Mouse (Mus musculus) midbrain, embryonic 14.5 days (tissue): ENCODE measurements around the gene Zfp146. TPM values are rescaled to one million over a fixed set of nuclear protein-coding genes. Genes with fewer than 3 reads are reported as not detected.
A peak's percentile ranks its signal among the peaks of the same experiment; 100 is the strongest.

Source experiments
- ATAC-seq: fragments of 200-750 bp; cut with Nextera tagmentation; 2 replicates; pipeline ENCODE4 v1.8.0; 2017; ENCODE audit warnings: moderate number of reproducible peaks, moderate library complexity; ENCODE audit not compliant: low FRiP score, low TSS enrichment
- DNase-seq: peaks from one replicate; pipeline ENCODE4 v3.0.0-alpha.2; 2015
- H3K27ac ChIP-seq: fragments of 300-500 bp; sonication (generic); replicated peaks from 2 replicates; pipeline ENCODE4 v1.5.1; 2014; ENCODE audit warnings: mild to moderate bottlenecking, low read depth, low read length, moderate library complexity
- H3K27me3 ChIP-seq: fragments of 300-500 bp; sonication (generic); 2 replicates; pipeline ENCODE4 v1.6.1; 2014; ENCODE audit warnings: low read length, control low read depth, mixed read lengths; ENCODE audit not compliant: control insufficient read depth, insufficient read depth
- H3K36me3 ChIP-seq: fragments of 300-500 bp; sonication (generic); 2 replicates; pipeline ENCODE4 v1.6.1; 2014; ENCODE audit warnings: low read length, control low read depth; ENCODE audit not compliant: control insufficient read depth, insufficient read depth
- H3K4me1 ChIP-seq: fragments of 300-500 bp; sonication (generic); 2 replicates; pipeline ENCODE4 v1.6.1; 2014; ENCODE audit warnings: mild to moderate bottlenecking, antibody characterized with exemption, low read length, control low read depth; ENCODE audit not compliant: control insufficient read depth, insufficient read depth
- H3K4me2 ChIP-seq: fragments of 300-500 bp; sonication (generic); 2 replicates; pipeline ENCODE4 v1.6.1; 2014; ENCODE audit warnings: mild to moderate bottlenecking, low read length, moderate library complexity
- H3K4me3 ChIP-seq: fragments of 300-500 bp; sonication (generic); replicated peaks from 2 replicates; pipeline ENCODE4 v1.5.1; 2014; ENCODE audit warnings: low read depth, low read length
- H3K9ac ChIP-seq: fragments of 300-500 bp; sonication (generic); replicated peaks from 2 replicates; pipeline ENCODE4 v1.6.1; 2014; ENCODE audit warnings: mild to moderate bottlenecking, low read length, moderate library complexity
- H3K9me3 ChIP-seq: fragments of 300-500 bp; sonication (generic); 2 replicates; pipeline ENCODE4 v1.6.1; 2016; ENCODE audit warnings: low read length, control low read depth, mixed read lengths; ENCODE audit not compliant: control insufficient read depth
- WGBS: fragments of 180-500 bp; shearing (Covaris S2); extraction: QIAGEN DNeasy Blood & Tissue Kit; methylation state at CpG from one replicate; pipeline ENCODE4 v1.1.7; 2014; 5-methylcytosine and 5-hydroxymethylcytosine counted together
- polyA plus RNA-seq: library from polyadenylated mRNA; unstranded; fragments of >200 nt; fragmentation: Nextera tagmentation; extraction: Ambion mirVana; gene quantifications from 2 replicates; pipeline ENCODE4 v1.2.1, GENCODE M21; 2014

Zfp146 gene
- polyA plus RNA-seq, 1 experiment from 2014 or later = 18.5 TPM

- DNase-seq (peak; percentile 98), ATAC-seq (peak; percentile 89)
- Histone ChIP-seq H3K27me3 (no peaks in the 10 kb centered on the region), H3K4me2 (peak overlapping the region; percentile 59), H3K36me3 (peaks cover 26% of the 10 kb centered on the region), H3K27ac (peak overlapping the region; percentile 73), H3K4me3 (peak overlapping the region; percentile 72), H3K4me1 (peaks cover 19% of the 10 kb centered on the region), H3K9ac (peak overlapping the region; percentile 76), H3K9me3 (no peaks in the 10 kb centered on the region)
- WGBS = under 1% methylated on average over 28 of the region's 28 CpGs
Measured at GRCm38 (mm10) chr7:30194884-30195283, 25.3 kb upstream of the Zfp146 start.

DNA sequence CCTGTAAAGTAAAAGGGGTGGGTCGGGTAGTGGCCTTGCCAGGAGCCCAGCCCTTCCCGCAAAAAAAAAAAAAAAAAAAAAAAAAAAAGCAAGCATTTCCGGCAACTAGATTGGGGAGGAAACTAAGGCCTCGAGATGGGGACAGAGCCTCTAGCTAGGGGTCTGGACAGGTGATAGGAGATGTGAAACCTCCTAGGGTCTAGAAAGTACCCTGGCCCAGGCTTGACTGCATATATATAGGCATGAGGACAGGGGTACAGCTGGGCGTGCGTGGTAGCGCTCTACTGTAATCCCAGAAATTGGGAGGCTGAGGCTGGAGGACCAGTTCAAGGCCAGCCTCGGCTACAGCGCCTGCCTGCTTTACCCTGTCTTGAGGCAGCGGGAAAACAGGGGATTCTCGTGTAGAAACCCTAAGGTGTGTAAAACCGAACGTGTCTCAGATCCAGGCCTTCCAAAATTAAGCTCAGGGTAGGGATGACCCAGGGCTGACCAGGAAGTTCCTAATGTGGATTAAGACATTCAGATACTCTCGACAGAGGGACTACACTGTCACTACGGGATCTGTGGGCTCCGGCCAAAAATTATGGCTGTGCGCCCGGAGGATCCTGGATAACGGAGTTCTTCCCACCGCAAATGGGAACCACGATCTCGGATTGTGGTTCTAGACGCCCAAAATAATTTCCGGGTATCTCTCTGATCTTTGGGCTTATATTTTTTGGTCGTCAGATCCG is 24.7 kb upstream of the Zfp146 start:
- H3K27ac ChIP-seq = peak overlapping the region; percentile 73
- peak; percentile 48 for ATAC-seq
- WGBS = under 1% methylated on average over 26 of the region's 26 CpGs

DNA sequence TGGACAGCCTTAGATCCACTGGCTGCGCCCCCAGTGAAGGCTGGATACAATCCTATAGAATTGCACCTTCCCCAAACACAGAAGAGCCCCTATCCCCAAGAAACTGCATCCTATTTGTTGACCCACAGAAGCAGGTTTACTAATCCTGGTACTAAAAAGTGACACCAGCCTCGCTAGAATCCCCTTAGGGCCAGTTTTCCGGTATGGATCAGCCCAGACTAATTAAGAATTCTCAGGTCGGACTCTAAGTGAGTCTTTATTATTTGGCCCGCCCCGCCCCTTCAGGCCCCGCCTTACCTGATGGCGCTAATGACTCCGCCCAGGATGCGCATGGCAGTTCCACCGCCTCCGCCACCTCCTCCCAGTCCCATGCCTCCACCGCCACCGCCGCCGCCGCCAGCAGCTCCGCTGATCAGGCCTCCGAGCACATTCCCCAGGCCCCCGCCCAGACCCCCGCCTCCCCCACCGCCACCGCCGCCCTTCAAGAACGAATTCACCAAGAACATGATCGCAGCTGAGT is 24.1 kb upstream of the Zfp146 start:
- Histone ChIP-seq H3K4me2 (peak overlapping the region; percentile 59), H3K9me3 (no peaks in the 10 kb centered on the region), H3K9ac (peak overlapping the region; percentile 76), H3K4me1 (peaks cover 19% of the 10 kb centered on the region), H3K27me3 (no peaks in the 10 kb centered on the region), H3K36me3 (peaks cover 38% of the 10 kb centered on the region), H3K4me3 (peak overlapping the region; percentile 72), H3K27ac (peak overlapping the region; percentile 73)
- under 1% methylated on average over 26 of the region's 26 CpGs for WGBS
- ATAC-seq (peak; percentile 71), DNase-seq (peak; percentile 86)

More for the DNA sequence above, 24.7 kb upstream of the Zfp146 start:
- H3K36me3 ChIP-seq = peaks cover 32% of the 10 kb centered on the region
- no peaks in the 10 kb centered on the region for H3K27me3 ChIP-seq
- H3K4me3 ChIP-seq = peak overlapping the region; percentile 72
- peak overlapping the region; percentile 76 for H3K9ac ChIP-seq
- DNase-seq = peak; percentile 60
- peak overlapping the region; percentile 59 for H3K4me2 ChIP-seq
- H3K9me3 ChIP-seq = no peaks in the 10 kb centered on the region
- H3K4me1 ChIP-seq = peaks cover 19% of the 10 kb centered on the region

DNA sequence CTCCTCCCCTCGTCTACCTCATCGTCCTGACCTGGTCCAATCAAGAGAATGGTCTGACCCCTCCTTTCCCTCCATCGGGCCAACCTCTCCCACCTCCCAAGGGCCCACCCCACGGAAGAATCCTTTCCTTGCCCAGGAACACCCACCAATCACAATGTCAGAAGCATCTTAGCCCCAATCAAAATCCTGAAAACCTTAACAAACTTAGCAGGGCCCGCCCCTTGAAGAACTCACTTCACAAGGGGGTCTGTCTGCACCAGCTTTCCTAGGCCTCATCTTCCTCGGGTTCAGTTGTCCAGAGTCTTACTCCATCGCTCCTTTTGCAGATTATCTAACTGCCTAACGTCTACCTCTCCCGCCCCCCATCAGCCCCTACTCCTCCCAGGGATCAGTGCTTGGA is 23.5 kb upstream of the Zfp146 start:
- Histone ChIP-seq H3K4me2 (peak overlapping the region; percentile 59), H3K27me3 (no peaks in the 10 kb centered on the region), H3K9me3 (no peaks in the 10 kb centered on the region), H3K27ac (no peak overlapping the region; the same call in 1 of the 2 replicates), H3K9ac (peak overlapping the region; percentile 76), H3K36me3 (peaks cover 44% of the 10 kb centered on the region), H3K4me3 (peak overlapping the region; percentile 72), H3K4me1 (peaks cover 15% of the 10 kb centered on the region)
- ATAC-seq (no peak), DNase-seq (no peak)
- 16% methylated on average over 9 of the region's 9 CpGs for WGBS

GRCm38 (mm10) chr7:30192088-30192487 is 22.5 kb upstream of the Zfp146 start:
- Histone ChIP-seq H3K4me1 (peaks cover 15% of the 10 kb centered on the region), H3K4me3 (no peak overlapping the region), H3K36me3 (peaks cover 53% of the 10 kb centered on the region), H3K4me2 (no peak overlapping the region; the same call in 1 of the 2 replicates), H3K9ac (no peak overlapping the region), H3K9me3 (no peaks in the 10 kb centered on the region), H3K27me3 (no peaks in the 10 kb centered on the region), H3K27ac (no peak overlapping the region)
- ATAC-seq = no peak
- no peak for DNase-seq
- 93% methylated on average over 12 of the region's 12 CpGs for WGBS

GRCm38 (mm10) chr7:30189116-30189491 is 19.6 kb upstream of the Zfp146 start:
- H3K27me3 ChIP-seq = no peaks in the 10 kb centered on the region
- no peaks in the 10 kb centered on the region for H3K9me3 ChIP-seq
- WGBS = 87% methylated on average over 4 of the region's 4 CpGs
- H3K4me2 ChIP-seq = no peak overlapping the region
- H3K4me1 ChIP-seq = peaks cover 12% of the 10 kb centered on the region
- peaks cover 73% of the 10 kb centered on the region for H3K36me3 ChIP-seq
- no peak overlapping the region for H3K4me3 ChIP-seq
- no peak for ATAC-seq
- H3K9ac ChIP-seq = no peak overlapping the region
- DNase-seq = no peak
- no peak overlapping the region for H3K27ac ChIP-seq

DNA sequence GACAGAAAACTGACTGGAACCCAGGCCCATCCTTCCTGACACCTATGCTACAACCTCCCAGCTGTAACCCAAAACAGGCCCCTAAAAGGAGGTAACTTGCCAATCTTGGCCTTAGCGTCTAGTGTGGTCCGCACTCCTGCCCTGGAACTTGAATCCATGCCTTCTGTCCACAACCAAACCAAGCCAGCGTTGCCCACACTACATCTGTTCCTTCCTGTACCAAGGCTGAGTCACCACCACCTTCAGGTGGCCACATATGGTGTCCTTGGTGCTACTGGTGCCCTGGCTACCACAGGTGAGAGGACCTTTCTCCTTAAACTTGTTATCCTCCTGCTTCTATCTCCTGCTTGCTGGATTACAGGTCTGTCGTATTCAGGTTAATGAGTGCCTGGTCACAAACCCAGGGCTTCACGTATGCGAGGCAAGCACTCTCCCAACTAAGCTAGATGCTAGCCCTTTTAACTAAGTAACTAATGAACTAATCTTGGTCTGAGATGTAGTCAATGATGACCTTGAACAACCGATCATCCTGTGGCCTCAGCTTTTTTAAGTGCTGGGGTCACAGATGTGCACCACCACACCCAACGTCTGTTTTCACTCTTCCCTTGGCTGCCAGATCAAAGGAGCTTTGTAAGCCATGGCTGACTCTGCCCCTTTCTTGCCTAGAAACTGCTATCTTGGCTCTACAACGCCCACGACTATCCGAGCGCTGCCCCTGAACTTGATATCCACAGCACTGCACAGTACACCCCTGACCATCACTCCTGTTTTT is 19.0 kb upstream of the Zfp146 start:
- Histone ChIP-seq H3K27ac (no peak overlapping the region), H3K4me1 (peaks cover 14% of the 10 kb centered on the region), H3K27me3 (no peaks in the 10 kb centered on the region), H3K4me2 (no peak overlapping the region), H3K4me3 (no peak overlapping the region), H3K9ac (no peak overlapping the region), H3K36me3 (peaks cover 73% of the 10 kb centered on the region), H3K9me3 (no peaks in the 10 kb centered on the region)
- no peak for ATAC-seq
- no peak for DNase-seq
- WGBS = 91% methylated on average over 12 of the region's 12 CpGs

GRCm38 (mm10) chr7:30184641-30185348 is 15.2 kb upstream of the Zfp146 start:
- Histone ChIP-seq H3K9me3 (no peaks in the 10 kb centered on the region), H3K4me3 (no peak overlapping the region), H3K4me1 (peaks cover 4% of the 10 kb centered on the region; the same call in 1 of the 2 replicates), H3K4me2 (no peak overlapping the region), H3K36me3 (peaks cover 46% of the 10 kb centered on the region), H3K9ac (no peak overlapping the region), H3K27ac (no peak overlapping the region), H3K27me3 (no peaks in the 10 kb centered on the region)
- no peak for ATAC-seq
- no peak for DNase-seq
- 70% methylated on average over 13 of the region's 13 CpGs for WGBS
